Mouse (Mus musculus) heart, adult 2 months (tissue): ENCODE measurements around the gene Olfr1423. TPM values are rescaled to one million over a fixed set of nuclear protein-coding genes. Genes with fewer than 3 reads are reported as not detected.

Source experiments
- DNase-seq, 2 experiments: peaks; one replicate each; pipeline ENCODE4 v3.0.0; 2021
- H3K27ac ChIP-seq: fragments of 200-600 bp; 2 replicates; pipeline ENCODE4 v1.8.1; 2022
- H3K27me3 ChIP-seq: fragments of 200-500 bp; 2 replicates; pipeline ENCODE4 v1.6.1; 2012; ENCODE audit warnings: mild to moderate bottlenecking, low read length, inconsistent platforms, mixed read lengths; ENCODE audit not compliant: control insufficient read depth, insufficient read depth
- H3K36me3 ChIP-seq: fragments of 200-500 bp; 2 replicates; pipeline ENCODE4 v1.6.1; 2012; ENCODE audit warnings: low read length, inconsistent platforms; ENCODE audit not compliant: control insufficient read depth, insufficient read depth
- H3K4me1 ChIP-seq: fragments of 200-500 bp; 2 replicates; pipeline ENCODE4 v1.6.1; 2011; ENCODE audit warnings: low read length; ENCODE audit not compliant: control insufficient read depth, insufficient read depth
- H3K4me3 ChIP-seq: fragments of 200-600 bp; 2 replicates; pipeline ENCODE4 v1.8.1; 2022
- H3K79me2 ChIP-seq: fragments of 200-500 bp; replicated peaks from 2 replicates; pipeline ENCODE4 v1.6.1; 2012; ENCODE audit warnings: mild to moderate bottlenecking, inconsistent platforms, low read length, moderate library complexity, mixed read lengths; ENCODE audit not compliant: control insufficient read depth, insufficient read depth
- H3K9ac ChIP-seq: fragments of 200-500 bp; 2 replicates; pipeline ENCODE4 v1.6.1; 2012; ENCODE audit warnings: low read depth, mild to moderate bottlenecking, control low read depth, inconsistent platforms, low read length, mixed read lengths
- CTCF ChIP-seq: fragments of 200-600 bp; IDR thresholded peaks from 2 replicates; pipeline ENCODE4 v1.8.1; 2022; ENCODE audit warnings: antibody characterized with exemption, mild to moderate bottlenecking, moderate library complexity
- EP300 ChIP-seq: fragments of 200-500 bp; IDR thresholded peaks from 2 replicates; pipeline ENCODE4 v1.6.1; 2011; ENCODE audit warnings: low read depth, low read length, control low read depth; ENCODE audit not compliant: insufficient read depth
- POLR2A ChIP-seq: fragments of 200-500 bp; IDR thresholded peaks from 2 replicates; pipeline ENCODE4 v1.6.1; 2011; ENCODE audit warnings: mild to moderate bottlenecking, low read depth, low read length, control low read depth; ENCODE audit not compliant: insufficient read depth
- WGBS: fragments of 180-500 bp; shearing (Covaris S2); methylation state at CpG from one replicate; pipeline ENCODE4 v1.1.7; 2018; 5-methylcytosine and 5-hydroxymethylcytosine counted together
- intact Hi-C: fragments of 180-260 bp; cut with DNase I; formaldehyde crosslinking; loops from one replicate; pipeline ENCODE4 v1.15.1; 2025
- polyA plus RNA-seq: library from polyadenylated mRNA; depleted of rRNA; stranded (reverse); fragments of >200 nt; gene quantifications from 2 replicates; pipeline ENCODE4 v1.2.3, GENCODE M21; 2012
- total RNA-seq, 2 experiments: library from RNA; stranded (reverse); gene quantifications; 2 replicates each; pipeline ENCODE4 v1.2.3; 2021

Olfr1423 gene
- total and polyA plus RNA-seq, 3 experiments, result not detected

GRCm38 (mm10) chr19:12004216-12005008, 36.7 kb downstream of the Olfr1423 start:
- Histone ChIP-seq H3K79me2 (no peaks in the 10 kb centered on the region), H3K36me3 (peaks cover 2% of the 10 kb centered on the region; the same call in 1 of the 2 replicates), H3K27ac (peak overlapping the region; percentile 78), H3K27me3 (no peaks in the 10 kb centered on the region), H3K9ac (peak overlapping the region; percentile 11; the same call in 1 of the 2 replicates), H3K4me3 (peak overlapping the region; percentile 63), H3K4me1 (peaks cover 5% of the 10 kb centered on the region)
- no peak for DNase-seq
- TF ChIP-seq POLR2A (no peak), CTCF (no peak), EP300 (no peak)
- WGBS, result 43% methylated on average over 9 of the region's 9 CpGs
- intact Hi-C loops, result loop anchor here (10.0 kb wide), 2 partner anchors 190 to 1480 kb away; partner anchors contain the start of genes Cpsf7, Sdhaf2 and Stx3

GRCm38 (mm10) chr19:12003568-12003967, 37.5 kb downstream of the Olfr1423 start:
- no peak for TF ChIP-seq POLR2A
- TF ChIP-seq EP300, result no peak
- no peak for TF ChIP-seq CTCF
- intact Hi-C loops, result loop anchor here (10.0 kb wide), 2 partner anchors 189 to 1479 kb away; partner anchors contain the start of genes Cpsf7, Sdhaf2 and Stx3

GRCm38 (mm10) chr19:12002791-12003190, 38.3 kb downstream of the Olfr1423 start:
- H3K4me3 ChIP-seq, result no peak overlapping the region
- intact Hi-C loops, result loop anchor here (10.0 kb wide), 2 partner anchors 188 to 1478 kb away; partner anchors contain the start of genes Cpsf7, Sdhaf2 and Stx3
- no peak for TF ChIP-seq EP300
- no peak for TF ChIP-seq CTCF
- no peak for TF ChIP-seq POLR2A
- peaks cover 5% of the 10 kb centered on the region for H3K4me1 ChIP-seq
- no peak for DNase-seq
- H3K27me3 ChIP-seq, result no peaks in the 10 kb centered on the region
- H3K27ac ChIP-seq, result no peak overlapping the region
- WGBS, result 54% methylated on average over 14 of the region's 14 CpGs
- no peaks in the 10 kb centered on the region for H3K79me2 ChIP-seq
- no peak overlapping the region for H3K9ac ChIP-seq
- peaks cover 2% of the 10 kb centered on the region; the same call in 1 of the 2 replicates for H3K36me3 ChIP-seq

More at GRCm38 (mm10) chr19:12003568-12003967, 37.5 kb downstream of the Olfr1423 start:
- no peak overlapping the region for H3K4me3 ChIP-seq
- H3K79me2 ChIP-seq, result no peaks in the 10 kb centered on the region
- WGBS, result 92% methylated on average over 2 of the region's 2 CpGs
- no peak overlapping the region for H3K9ac ChIP-seq
- no peaks in the 10 kb centered on the region for H3K27me3 ChIP-seq
- H3K36me3 ChIP-seq, result peaks cover 2% of the 10 kb centered on the region; the same call in 1 of the 2 replicates
- H3K4me1 ChIP-seq, result peaks cover 5% of the 10 kb centered on the region
- no peak for DNase-seq
- no peak overlapping the region for H3K27ac ChIP-seq

- DNase-seq, result peak; percentile 69 to 72
- no peak for TF ChIP-seq EP300
- no peak for TF ChIP-seq POLR2A
- TF ChIP-seq CTCF, result no peak
- peaks cover 2% of the 10 kb centered on the region; the same call in 1 of the 2 replicates for H3K36me3 ChIP-seq
- no peak overlapping the region for H3K4me3 ChIP-seq
- H3K79me2 ChIP-seq, result no peaks in the 10 kb centered on the region
- WGBS, result 17% methylated on average over 11 of the region's 11 CpGs
- no peak overlapping the region for H3K27ac ChIP-seq
- H3K27me3 ChIP-seq, result no peaks in the 10 kb centered on the region
- peaks cover 5% of the 10 kb centered on the region for H3K4me1 ChIP-seq
- intact Hi-C loops, result loop anchor here (10.0 kb wide), 2 partner anchors 187 to 1477 kb away; partner anchors contain the start of genes Cpsf7, Sdhaf2 and Stx3
- no peak overlapping the region for H3K9ac ChIP-seq
Measured at GRCm38 (mm10) chr19:12002125-12002524, 39.0 kb downstream of the Olfr1423 start.

GRCm38 (mm10) chr19:12001686-12002085, 39.4 kb downstream of the Olfr1423 start:
- H3K4me3 ChIP-seq, result no peak overlapping the region
- H3K27ac ChIP-seq, result no peak overlapping the region
- WGBS, result 48% methylated on average over 3 of the region's 3 CpGs
- no peaks in the 10 kb centered on the region for H3K27me3 ChIP-seq
- H3K36me3 ChIP-seq, result peaks cover 2% of the 10 kb centered on the region; the same call in 1 of the 2 replicates
- intact Hi-C loops, result loop anchor here (10.0 kb wide), 2 partner anchors 187 to 1477 kb away; partner anchors contain the start of genes Cpsf7, Sdhaf2 and Stx3
- no peak for TF ChIP-seq CTCF
- TF ChIP-seq POLR2A, result no peak
- no peak for TF ChIP-seq EP300
- peaks cover 5% of the 10 kb centered on the region for H3K4me1 ChIP-seq
- no peak for DNase-seq
- H3K79me2 ChIP-seq, result no peaks in the 10 kb centered on the region
- H3K9ac ChIP-seq, result no peak overlapping the region
